Mouse (Mus musculus): ENCODE measurements around the gene Lrrc38.

Lrrc38 gene

DNA sequence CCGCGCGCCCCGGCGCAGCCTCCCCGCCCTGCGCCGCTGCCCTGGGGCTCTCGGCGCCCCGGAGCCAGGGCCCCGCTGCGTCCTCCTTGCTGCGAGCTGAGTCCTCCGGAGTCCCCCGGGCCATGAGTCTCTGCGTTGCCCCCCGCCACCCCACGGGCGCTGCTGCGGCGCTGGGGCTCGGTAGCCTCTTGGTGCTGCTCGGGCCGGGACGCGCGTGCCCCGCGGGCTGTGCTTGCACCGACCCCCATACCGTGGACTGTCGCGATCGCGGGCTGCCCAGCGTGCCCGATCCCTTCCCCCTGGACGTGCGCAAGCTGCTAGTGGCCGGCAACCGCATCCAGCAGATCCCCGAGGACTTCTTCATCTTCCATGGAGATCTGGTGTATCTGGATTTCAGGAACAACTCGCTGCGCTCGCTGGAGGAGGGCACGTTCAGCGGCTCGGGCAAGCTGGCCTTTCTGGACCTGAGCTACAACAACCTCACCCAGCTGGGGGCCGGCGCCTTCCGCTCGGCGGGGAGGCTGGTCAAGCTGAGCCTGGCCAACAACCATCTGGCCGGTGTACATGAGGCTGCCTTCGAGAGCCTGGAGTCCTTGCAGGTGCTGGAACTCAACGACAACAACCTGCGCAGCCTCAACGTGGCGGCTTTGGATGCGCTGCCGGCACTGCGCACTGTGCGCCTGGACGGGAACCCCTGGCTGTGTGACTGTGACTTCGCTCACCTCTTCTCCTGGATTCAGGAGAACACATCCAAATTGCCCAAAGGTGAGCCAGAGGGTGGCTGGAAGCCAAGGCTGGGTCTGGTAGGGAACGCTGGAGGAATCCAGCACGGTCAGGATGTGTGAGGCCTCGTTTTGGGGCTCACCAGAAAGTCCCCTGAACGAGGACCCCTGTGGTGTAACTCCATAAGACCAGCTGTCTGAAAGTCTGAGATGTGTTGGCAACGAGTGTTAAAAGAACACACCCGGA, 774 bp downstream of the Lrrc38 start:
- no peak for DNase-seq (ENCODE audit: low read depth, low spot score)

DNA sequence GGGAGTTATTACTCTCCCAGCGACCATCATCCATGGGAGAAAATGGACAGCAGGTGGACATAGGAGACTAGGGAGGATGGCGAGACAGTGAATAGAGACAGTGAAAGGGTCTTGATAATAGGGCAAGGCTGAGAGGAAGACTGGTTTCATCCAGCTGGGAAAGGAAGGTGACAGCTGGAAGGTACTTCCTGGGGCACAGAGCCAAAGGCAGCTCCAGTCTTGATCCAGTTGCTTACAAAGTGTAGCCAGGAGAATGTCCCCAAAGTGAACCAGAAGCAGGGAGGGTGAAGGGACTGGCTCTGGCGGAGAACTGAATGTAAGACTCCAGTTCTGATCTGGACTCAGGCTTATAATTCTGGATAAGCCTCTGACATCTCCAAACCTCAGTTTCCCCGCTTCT, 2.7 kb downstream of the Lrrc38 start:
- no peak for DNase-seq (ENCODE audit: low read depth, low spot score)

DNA sequence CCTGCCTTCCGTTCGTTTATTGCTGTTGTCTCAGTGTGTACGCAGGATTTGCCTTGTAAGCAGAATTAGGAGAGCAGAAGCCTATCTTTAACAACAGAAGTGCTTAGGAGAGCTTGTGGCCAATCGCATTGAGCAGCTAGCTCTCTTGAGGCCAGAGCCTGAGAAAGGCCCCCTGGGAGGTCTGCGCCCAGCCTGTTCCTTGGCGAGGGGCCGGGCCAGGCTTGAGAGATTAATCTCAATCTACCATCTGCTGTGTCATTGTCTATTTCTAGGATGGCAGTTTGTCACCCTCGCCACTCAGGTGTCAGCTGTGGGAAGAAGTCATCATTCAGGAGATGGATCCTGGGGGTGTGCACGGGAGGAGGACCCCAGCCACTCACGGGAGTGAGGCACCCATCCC, 12.0 kb downstream of the Lrrc38 start:
- no peak for DNase-seq (ENCODE audit: low read depth, low spot score)

DNA sequence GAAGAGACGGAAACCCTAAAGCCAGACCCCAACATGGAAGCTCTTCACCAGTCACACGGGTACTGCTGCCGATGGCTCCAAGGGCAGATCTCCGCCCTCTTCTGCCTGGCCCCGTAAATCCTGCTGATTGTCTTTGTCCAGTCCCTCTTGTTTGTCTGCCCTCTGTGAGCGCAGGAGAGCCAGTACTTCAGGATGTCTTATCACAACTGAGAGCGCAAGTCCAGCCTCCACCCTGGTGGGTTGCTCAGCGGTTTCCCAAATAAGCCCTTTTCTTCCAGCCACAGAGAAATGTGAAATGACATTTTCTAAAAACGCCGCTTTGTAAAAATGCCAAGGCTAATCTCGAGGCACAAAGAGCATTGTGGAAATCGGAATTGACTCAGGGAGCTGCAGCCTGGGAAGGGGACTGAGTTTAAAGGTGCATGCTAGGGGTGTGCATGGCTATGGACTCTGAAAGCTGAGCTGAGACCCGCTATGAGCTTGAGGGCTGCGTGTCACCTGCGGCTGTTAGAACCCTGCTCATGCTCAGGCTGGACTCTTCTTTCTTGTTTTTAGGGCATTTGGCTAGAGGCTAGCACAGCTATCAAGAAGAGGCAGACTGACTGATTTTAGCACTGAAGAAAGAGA, 17.0 kb downstream of the Lrrc38 start:
- DNase-seq (ENCODE audit: low read depth, low spot score): no peak

DNA sequence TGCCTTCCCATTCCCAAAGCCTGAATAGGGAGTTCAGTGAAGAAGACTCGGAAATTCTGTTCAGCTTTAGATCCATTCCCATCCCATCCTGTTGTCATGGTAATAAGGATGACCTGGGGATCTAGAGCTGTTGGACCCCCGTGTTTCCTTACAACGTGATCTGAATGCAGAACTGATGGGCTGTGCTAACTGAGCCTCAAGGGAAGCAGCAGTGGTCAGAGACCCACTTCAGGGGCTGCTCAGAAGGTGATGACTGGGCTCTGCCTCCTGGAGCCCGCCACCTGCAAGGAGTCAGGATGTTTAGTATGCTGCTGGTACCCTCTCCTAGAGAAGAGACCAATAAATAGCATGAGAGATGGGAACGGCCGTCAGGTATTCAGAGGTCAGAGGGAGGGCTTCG, 29.9 kb downstream of the Lrrc38 start:
- DNase-seq (ENCODE audit: low read depth, low spot score): no peak

DNA sequence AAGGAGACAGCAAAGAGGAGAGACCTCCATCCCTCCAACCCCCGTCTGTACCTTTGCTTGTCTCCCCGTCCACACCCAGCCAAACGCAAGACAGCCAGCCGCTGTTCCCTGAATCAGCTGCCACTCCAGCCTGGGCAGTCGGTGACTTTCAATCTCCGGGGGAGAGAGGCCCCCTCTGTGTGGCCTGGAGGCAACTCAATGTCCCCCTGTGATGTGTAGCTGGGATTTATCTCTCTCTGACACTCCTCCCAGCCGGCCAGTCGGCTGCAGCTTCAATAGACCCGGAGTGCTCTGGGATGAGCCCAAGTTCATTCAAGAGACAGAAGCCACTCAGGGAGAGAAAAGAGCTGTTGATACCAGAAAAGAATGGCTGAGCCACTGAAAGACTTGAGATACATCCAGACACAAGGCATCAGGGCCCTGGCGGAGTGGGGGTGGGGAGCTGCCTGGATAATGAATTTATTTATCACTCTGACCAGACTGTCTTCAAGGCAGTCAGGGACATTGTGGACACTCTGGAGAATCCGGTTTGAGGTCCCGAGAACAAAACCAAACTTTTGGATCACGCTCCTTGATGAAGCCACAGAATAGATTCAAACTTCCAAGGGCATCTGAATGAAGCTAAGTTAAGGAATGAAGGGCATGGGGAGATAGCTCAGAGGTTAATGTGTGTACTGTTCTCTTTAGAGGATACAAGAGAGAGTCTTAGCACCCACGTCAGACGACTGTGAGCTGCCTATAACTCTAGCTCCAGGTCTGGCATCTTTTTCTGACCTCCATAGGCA, 30.6 kb downstream of the Lrrc38 start:
- no peak for DNase-seq (ENCODE audit: low read depth, low spot score)

DNA sequence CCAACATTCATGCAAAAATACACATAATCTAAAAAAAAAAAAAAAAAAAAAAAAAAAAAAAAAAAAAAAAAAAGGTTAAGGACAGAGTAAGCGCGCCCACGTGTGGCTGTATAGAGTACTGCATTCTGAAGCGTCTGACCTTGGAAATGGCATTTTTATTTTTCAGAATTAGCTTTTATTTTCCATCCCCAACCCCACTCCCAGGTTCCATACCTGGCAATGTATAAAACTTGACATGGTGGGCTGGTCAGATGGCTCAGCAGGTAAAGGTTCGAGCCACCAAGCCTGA, 31.1 kb downstream of the Lrrc38 start:
- no peak for DNase-seq (ENCODE audit: low read depth, low spot score)

DNA sequence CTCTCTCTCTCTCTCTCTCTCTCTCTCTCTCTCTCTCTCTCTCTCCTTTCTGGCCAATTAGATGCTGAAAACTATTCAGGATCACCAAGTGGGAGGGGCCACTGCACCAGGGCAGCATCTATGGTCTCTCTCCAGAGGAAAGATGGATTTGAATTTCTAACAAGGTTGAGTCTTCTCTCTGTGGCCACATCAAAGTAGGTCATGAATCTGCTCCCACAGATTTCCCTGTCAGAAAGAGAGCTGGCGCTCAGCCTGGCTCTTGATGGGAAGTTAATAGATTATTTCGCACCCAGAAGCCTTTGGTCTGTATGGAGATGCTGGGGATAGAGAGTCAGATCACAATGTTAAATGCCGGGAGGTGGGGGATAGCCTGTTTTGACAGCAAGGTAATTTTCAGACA, 32.6 kb downstream of the Lrrc38 start:
- DNase-seq (ENCODE audit: low read depth, low spot score): no peak

DNA sequence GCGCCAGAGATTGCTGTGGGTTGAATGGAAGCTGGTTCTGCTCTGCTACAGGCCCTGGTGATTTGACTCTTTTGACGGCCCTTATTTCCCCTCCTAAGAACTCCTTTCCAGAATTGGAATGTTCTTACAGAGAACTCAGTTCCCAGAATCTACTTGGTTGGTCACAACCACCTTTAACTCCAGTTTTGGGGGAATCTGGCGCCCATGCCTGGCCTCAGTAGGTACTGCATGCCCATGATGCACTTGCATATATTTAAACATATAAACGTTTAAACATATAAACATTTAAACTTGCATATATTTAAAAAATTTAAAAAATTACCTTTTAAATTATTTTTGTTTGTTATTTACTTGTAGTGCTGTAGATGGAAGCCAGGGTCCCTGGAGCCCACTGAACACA, 34.1 kb downstream of the Lrrc38 start:
- DNase-seq (ENCODE audit: low read depth, low spot score): peak; percentile 31

DNA sequence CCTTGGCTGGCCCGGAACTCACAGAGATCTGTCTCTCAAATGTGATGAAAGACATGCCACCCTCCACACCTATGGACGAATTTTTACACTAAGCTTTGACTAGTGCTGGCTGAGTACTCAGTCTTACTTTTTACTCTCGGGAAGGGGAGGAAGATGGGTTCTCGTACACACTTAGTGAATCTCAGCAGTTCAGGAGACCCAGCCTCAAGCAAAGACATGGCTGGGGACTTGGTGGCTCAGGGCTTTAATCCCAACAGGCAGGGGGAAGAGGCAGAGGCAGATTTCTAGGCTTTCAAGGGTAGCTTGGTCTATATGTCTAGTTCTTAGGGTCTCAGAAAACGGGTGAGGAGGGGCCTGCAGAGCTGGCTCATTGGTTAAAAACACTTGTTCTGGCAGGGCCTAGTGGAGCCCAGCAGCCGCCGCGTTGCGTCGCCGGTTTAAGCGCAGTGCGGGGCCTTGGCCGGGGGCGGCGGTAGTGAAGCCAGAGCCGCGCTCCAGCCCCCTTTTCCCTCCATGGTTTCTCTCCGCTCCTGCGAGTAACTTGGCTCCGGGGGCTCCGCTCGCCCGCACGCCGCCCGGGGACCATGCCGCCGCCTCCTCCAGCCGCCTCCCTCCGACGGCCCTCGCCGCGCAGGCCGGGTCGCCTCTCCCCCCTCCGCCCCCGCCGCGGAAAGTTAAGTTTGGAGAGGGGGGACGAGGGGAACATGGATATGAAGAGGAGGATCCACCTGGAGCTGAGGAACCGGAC, 39.6 kb downstream of the Lrrc38 start:
- DNase-seq (ENCODE audit: low read depth, low spot score): peak; percentile 56

DNA sequence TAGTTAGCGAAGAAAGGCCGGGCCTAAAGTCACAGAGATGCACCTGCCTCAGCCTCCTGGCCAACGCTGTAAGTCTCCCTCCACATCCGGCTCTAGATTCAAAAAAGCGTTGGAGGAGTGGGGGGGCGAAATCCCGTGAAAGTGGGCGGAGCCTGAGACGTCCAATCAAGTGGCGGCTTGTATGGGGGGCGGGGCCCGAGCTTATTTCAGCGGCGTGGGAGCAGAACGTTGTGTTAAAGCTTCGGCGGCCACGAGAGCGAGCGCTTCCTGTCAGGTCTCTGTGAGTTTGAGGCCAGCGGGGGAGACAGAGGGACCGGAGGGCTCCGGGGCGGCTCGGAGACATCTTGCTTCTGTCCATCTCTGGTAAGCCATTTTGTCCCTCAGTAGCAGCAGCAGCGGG, 44.6 kb downstream of the Lrrc38 start, which contains the start of gene Pramel1:
Gene Pramel1 (plus strand): TSS at position 248 of the 400 bp plus-strand sequence.
- peak; percentile 79 for DNase-seq (ENCODE audit: low read depth, low spot score)

DNA sequence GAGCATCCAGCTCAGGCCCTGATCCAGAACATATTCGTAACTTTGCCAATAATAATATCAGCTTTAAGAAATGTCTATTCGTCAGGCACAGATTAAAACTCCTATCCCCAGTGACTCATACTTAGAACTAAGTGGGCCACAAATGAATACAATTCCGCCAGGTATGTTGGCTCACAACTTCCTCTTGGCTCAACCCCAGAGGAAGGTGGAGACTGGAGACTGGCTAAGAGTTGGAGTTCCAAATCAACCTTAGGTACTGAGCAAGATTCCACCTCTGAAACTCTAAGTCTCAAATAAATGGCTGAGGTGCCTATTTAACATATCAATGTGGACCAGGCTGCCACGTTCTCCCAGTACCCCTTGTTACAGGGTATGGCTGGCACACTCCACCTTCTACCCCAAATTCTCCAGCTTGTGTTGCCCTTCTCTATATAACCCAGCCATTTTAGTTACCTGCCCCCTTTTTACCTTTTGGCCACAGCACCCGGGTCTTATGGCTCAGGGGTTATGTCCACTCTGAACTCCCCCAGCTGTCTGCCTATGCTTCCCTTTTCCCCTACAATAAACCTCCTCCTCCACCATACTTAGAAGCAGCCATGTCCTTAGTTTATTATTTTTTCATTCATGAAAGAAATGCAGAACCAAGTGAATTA, 62.1 kb downstream of the Lrrc38 start:
- no peak for DNase-seq (ENCODE audit: low read depth, low spot score)

DNA sequence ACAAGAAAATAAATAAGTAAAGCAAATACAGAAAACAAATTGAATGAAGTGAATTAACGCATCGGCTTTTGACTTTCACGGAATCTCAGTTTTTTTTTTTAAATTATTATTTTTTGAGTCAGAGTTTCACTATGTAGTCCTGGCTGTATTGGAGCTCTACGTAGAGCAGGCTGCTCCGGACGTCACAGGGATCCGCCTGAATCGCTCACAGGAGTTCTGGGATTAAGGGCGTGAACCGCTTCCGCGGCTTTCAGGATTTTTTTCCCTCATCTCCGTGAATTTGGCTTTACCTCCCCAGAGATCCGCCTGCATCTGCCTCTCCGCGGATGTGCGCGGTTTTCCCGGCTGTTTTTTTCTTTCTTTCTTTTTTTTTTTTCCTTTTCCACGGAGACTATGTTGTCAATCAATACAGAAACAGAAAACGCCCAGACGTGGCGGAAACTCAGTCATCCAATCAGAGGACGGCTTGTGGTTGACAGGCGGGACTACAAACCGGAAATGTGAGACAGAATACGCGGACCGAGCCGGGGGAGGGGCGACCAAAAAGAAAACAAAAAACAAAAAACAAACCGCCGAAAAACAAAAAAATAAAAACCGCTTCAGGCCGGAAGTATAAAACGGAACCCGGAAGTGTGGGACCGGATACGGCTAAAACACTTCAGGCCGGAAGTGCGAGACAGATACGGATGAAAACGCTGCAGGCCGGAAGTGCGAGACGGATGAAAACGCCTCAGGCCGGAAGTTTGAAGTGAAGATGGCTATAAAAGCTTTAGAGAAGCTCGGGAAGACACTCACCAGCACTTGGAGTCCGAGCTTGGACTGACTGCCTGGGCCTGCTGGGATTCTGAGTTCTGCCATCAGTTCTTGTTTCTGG, 62.9 kb downstream of the Lrrc38 start, which contains the start of gene Pramef8:
Gene Pramef8 (plus strand): TSS at position 208 of the 874 bp plus-strand sequence.
- DNase-seq (ENCODE audit: low read depth, low spot score): peak; percentile 95

DNA sequence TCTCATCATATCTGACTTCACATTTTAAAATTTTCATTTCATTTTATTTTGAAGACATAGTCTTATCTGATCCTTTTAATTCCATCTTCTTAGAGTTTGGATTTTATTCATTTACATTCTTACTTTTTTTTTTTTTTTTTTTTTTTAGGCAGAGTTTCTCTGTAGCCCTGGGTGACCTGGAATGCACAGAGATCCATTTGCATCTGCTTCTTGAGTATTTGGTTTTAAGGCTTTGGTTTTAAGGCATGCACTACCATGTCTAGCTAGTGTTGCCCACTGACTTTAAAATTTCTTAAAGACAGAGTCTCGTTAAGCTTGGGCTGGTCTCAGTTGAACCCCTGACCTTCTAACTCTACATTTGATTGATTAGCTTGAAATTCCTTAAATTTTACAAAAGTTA, 64.1 kb downstream of the Lrrc38 start:
- no peak for DNase-seq (ENCODE audit: low read depth, low spot score)

DNA sequence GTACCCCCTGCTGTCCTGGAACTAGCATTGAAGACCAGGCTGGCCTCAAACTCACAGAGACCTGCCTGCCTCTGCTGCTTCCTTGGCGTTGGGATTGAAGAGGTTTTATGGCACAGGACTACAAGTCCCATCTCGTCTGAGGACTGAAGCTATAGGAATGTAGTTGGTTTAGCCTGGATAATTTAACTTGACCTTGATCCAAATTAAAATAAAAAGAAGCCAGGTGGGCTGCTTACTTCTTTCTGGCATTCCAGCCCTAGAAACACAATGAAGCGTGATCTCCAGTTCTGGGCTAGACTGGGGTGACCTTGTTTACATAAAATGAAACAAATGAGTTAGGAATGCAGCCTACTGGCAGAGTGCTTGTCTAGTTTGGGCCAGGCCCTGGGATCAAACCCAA, 64.6 kb downstream of the Lrrc38 start:
- peak; percentile 91 for DNase-seq (ENCODE audit: low read depth, low spot score)

All from ES-CJ7 (cell line).